Mouse (Mus musculus) embryonic facial prominence, embryonic 10.5 days (tissue): ENCODE measurements around the gene Lmbrd1. TPM values are rescaled to one million over a fixed set of nuclear protein-coding genes. Genes with fewer than 3 reads are reported as not detected.

ENCODE experiments used
- DNase-seq: peaks from one replicate; pipeline ENCODE4 v3.0.0-alpha.2; 2017; ENCODE audit warnings: low spot score
- H3K27ac ChIP-seq: fragments of 300-500 bp; sonication (generic); replicated peaks from 2 replicates; pipeline ENCODE4 v1.5.1; 2016; ENCODE audit warnings: mild to moderate bottlenecking
- H3K27me3 ChIP-seq: fragments of 300-500 bp; sonication (generic); replicated peaks from 2 replicates; pipeline ENCODE4 v1.6.1; 2016; ENCODE audit warnings: low read depth, mild to moderate bottlenecking; ENCODE audit not compliant: poor library complexity, severe bottlenecking
- H3K36me3 ChIP-seq: fragments of 300-500 bp; sonication (generic); replicated peaks from 2 replicates; pipeline ENCODE4 v1.6.1; 2016; ENCODE audit warnings: mild to moderate bottlenecking, moderate library complexity
- H3K4me1 ChIP-seq: fragments of 300-500 bp; sonication (generic); 2 replicates; pipeline ENCODE4 v1.6.1; 2016
- H3K4me3 ChIP-seq: fragments of 300-500 bp; sonication (generic); 2 replicates; pipeline ENCODE4 v1.5.1; 2016; ENCODE audit warnings: mild to moderate bottlenecking, moderate library complexity
- H3K9me3 ChIP-seq: fragments of 300-500 bp; sonication (generic); 2 replicates; pipeline ENCODE4 v1.6.1; 2016; ENCODE audit warnings: mild to moderate bottlenecking
- WGBS: fragments of 180-500 bp; shearing (Covaris S2); methylation state at CpG from one replicate; pipeline ENCODE4 v1.1.7; 2016; 5-methylcytosine and 5-hydroxymethylcytosine counted together
- polyA plus RNA-seq: library from polyadenylated mRNA; unstranded; fragments of >200 nt; fragmentation: Nextera tagmentation; extraction: Ambion mirVana; gene quantifications from 2 replicates; pipeline ENCODE4 v1.2.1, GENCODE M21; 2016

Gene Lmbrd1
- polyA plus RNA-seq, 1 experiment from 2014 or later = 21.3 TPM

GRCm38 (mm10) chr1:24685606-24686005 lies 7.2 kb downstream of the Lmbrd1 start:
- 95% methylated on average over 7 of the region's 7 CpGs for WGBS
- no peaks in the 10 kb centered on the region for H3K27me3 ChIP-seq
- no peak for DNase-seq
- no peak overlapping the region for H3K27ac ChIP-seq
- no peak overlapping the region for H3K4me3 ChIP-seq
- H3K36me3 ChIP-seq = peaks cover 30% of the 10 kb centered on the region
- no peaks in the 10 kb centered on the region for H3K4me1 ChIP-seq
- H3K9me3 ChIP-seq = no peaks in the 10 kb centered on the region

GRCm38 (mm10) chr1:24686235-24687021 lies 8.0 kb downstream of the Lmbrd1 start:
- no peak overlapping the region for H3K27ac ChIP-seq
- H3K4me1 ChIP-seq = no peaks in the 10 kb centered on the region
- no peaks in the 10 kb centered on the region for H3K27me3 ChIP-seq
- no peaks in the 10 kb centered on the region for H3K9me3 ChIP-seq
- peaks cover 30% of the 10 kb centered on the region for H3K36me3 ChIP-seq
- no peak overlapping the region for H3K4me3 ChIP-seq
- no peak for DNase-seq
- WGBS = 95% methylated on average over 4 of the region's 4 CpGs

DNA sequence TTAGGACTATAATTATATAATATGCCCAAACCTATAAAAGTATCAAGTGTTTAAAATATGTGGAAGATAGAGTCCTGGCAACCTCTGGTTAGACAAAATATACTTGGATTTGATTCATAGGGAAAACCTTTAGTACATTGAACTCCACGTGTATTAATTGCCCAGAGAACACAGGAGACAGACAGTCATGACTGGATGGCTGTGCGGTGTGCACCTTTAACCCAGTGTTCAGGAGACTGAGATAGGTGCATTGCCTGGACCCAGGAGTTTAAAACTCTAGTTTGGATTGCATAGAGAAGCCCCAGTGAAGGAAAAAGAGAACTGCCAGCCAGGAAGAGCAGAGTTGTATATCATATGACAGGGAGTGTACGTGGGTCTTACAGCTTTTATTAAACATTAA lies 19.2 kb downstream of the Lmbrd1 start:
- H3K9me3 ChIP-seq = no peaks in the 10 kb centered on the region
- whole genome bisulfite sequencing = 89% methylated on average over 3 of the region's 3 CpGs

GRCm38 (mm10) chr1:24698146-24698880 lies 19.9 kb downstream of the Lmbrd1 start:
- peaks cover under 1% of the 10 kb centered on the region; the same call in 1 of the 2 replicates for H3K36me3 ChIP-seq
- H3K9me3 ChIP-seq = no peaks in the 10 kb centered on the region
- H3K27me3 ChIP-seq = no peaks in the 10 kb centered on the region
- H3K4me1 ChIP-seq = peaks cover 6% of the 10 kb centered on the region
- H3K4me3 ChIP-seq = no peak overlapping the region
- WGBS = 72% methylated on average over 9 of the region's 9 CpGs
- H3K27ac ChIP-seq = no peak overlapping the region
- DNase-seq = no peak

More for the DNA sequence above, 19.2 kb downstream of the Lmbrd1 start:
- DNase-seq = no peak
- Histone ChIP-seq H3K4me1 (peaks cover 6% of the 10 kb centered on the region), H3K4me3 (no peak overlapping the region), H3K27me3 (no peaks in the 10 kb centered on the region), H3K36me3 (peaks cover 6% of the 10 kb centered on the region), H3K27ac (no peak overlapping the region)

DNA sequence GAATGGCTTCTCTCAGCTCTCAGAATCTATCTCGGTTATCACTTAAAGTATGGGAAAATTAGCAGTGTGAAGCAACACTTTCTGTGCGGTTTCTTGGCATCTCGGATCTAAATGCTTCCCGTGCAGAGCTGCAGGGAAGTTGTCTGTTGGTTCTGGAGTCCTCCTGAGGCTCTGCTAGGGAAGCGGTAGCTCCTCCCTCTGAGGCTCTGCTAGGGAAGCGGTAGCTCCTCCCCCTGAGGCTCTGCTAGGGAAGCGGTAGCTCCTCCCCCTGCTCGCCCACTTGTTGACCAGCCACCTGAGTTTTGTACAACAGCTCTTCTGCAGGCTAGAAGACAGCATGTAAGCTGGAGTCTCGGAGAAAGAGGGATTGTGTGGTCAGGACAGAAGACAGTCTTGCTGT lies 20.9 kb downstream of the Lmbrd1 start:
- H3K27ac ChIP-seq = no peak overlapping the region
- peaks cover 6% of the 10 kb centered on the region for H3K4me1 ChIP-seq
- 20% methylated on average over 9 of the region's 9 CpGs for WGBS
- no peak overlapping the region for H3K4me3 ChIP-seq
- H3K9me3 ChIP-seq = no peaks in the 10 kb centered on the region
- H3K36me3 ChIP-seq = no peaks in the 10 kb centered on the region
- H3K27me3 ChIP-seq = no peaks in the 10 kb centered on the region
- DNase-seq = peak; percentile 46

DNA sequence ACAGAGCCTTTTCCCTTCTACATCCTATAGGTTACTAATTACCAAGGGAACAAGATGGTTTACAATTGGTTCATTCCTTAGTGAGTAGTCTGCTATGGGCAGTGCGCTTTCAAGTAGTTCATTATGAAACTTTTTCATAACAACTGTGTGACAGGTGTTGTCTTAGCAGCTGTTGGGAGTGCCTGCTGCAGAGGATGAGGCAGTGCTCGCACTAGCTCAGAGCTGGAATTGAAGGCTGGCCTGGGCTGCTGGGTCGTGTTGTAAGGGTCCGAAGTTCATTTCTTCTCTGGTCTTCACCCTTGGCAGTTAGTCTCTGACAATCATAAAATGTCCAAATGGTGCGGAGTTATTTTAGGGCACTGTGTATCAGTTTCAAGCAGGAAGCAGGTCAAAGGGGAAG lies 21.8 kb downstream of the Lmbrd1 start:
- 0 out of 2 replicates have a peak, but pooled peaks cover 3% of the 10 kb centered on the region for H3K36me3 ChIP-seq
- peaks cover 6% of the 10 kb centered on the region for H3K4me1 ChIP-seq
- no peaks in the 10 kb centered on the region for H3K9me3 ChIP-seq
- H3K4me3 ChIP-seq = no peak overlapping the region
- DNase-seq = no peak
- 93% methylated on average over 5 of the region's 5 CpGs for WGBS
- H3K27me3 ChIP-seq = no peaks in the 10 kb centered on the region
- H3K27ac ChIP-seq = no peak overlapping the region

DNA sequence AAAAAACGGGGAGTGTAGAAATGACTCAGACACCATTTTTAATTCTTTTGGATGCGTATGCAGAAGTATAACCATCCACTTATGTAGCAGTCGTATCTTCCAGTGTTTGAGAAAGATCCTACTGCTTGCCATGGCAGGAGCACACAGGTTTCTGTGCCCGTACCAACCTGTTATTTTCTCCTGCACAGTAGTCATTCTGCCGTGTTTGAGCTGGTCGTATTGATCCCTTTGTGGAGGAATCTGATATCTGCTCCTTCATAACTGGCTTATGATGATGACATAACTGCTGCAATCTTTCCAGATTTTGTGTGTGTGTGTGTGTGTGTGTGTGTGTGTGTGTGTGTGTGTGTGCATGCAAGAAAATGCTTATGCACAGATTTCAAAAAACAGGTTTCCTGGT lies 25.4 kb downstream of the Lmbrd1 start:
- peaks cover 25% of the 10 kb centered on the region for H3K36me3 ChIP-seq
- no peak overlapping the region for H3K27ac ChIP-seq
- H3K4me1 ChIP-seq = peaks cover 6% of the 10 kb centered on the region
- H3K27me3 ChIP-seq = no peaks in the 10 kb centered on the region
- no peak for DNase-seq
- 83% methylated on average over 6 of the region's 6 CpGs for WGBS
- no peak overlapping the region for H3K4me3 ChIP-seq
- H3K9me3 ChIP-seq = no peaks in the 10 kb centered on the region

DNA sequence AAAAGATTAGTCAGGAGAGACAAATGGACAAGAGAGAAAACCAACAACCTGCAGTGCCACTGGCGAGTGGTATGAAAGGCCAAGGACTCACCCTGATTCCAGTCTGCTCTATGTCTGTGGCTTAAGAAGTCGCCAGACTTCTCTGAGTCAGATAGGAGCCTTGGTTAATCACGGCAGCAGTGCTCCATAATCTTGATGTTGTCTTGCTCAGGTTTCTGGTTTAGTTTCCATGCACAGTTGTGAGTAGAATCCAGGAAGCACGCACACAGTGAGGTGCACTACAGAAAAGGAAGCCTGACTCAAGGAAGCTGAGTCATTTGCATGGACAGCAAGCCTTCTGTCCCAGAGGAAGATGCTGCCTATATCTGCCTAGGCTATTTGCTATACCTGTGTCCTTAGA lies 37.9 kb downstream of the Lmbrd1 start:
- no peak overlapping the region for H3K27ac ChIP-seq
- H3K4me1 ChIP-seq = no peaks in the 10 kb centered on the region
- 93% methylated on average over 4 of the region's 4 CpGs for WGBS
- no peak for DNase-seq
- no peaks in the 10 kb centered on the region for H3K27me3 ChIP-seq
- H3K9me3 ChIP-seq = peaks cover 8% of the 10 kb centered on the region; the same call in 1 of the 2 replicates
- H3K36me3 ChIP-seq = peaks cover 42% of the 10 kb centered on the region
- H3K4me3 ChIP-seq = no peak overlapping the region

GRCm38 (mm10) chr1:24719621-24720020 lies 41.2 kb downstream of the Lmbrd1 start:
- Histone ChIP-seq H3K27me3 (no peaks in the 10 kb centered on the region), H3K36me3 (peaks cover 41% of the 10 kb centered on the region), H3K9me3 (peaks cover 8% of the 10 kb centered on the region; the same call in 1 of the 2 replicates), H3K4me3 (no peak overlapping the region), H3K27ac (no peak overlapping the region), H3K4me1 (no peaks in the 10 kb centered on the region)
- 66% methylated on average over 3 of the region's 3 CpGs for WGBS
- no peak for DNase-seq

DNA sequence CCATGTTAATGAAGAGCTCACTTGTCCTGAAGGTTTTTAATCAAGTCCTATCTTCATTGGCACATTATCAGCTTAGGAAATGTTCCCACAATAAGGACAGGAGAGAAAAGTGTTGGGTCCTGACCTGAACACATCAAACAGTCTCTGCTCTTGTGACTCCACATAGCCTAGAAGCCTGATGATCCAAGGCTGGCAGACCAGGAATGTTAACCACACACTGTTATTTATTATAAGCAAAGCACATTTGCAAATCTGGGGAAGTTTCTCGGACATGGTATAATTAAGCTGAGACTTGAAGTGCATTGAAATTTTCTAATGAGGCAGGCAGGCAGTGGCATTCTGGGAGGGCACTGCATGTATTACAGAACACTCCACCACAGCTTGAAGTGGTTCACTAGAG lies 41.8 kb downstream of the Lmbrd1 start:
- Histone ChIP-seq H3K4me3 (no peak overlapping the region), H3K27ac (no peak overlapping the region), H3K9me3 (peaks cover 8% of the 10 kb centered on the region; the same call in 1 of the 2 replicates), H3K36me3 (peaks cover 35% of the 10 kb centered on the region), H3K27me3 (no peaks in the 10 kb centered on the region), H3K4me1 (no peaks in the 10 kb centered on the region)
- 95% methylated on average over 1 of the region's 1 CpGs for WGBS
- DNase-seq = no peak

GRCm38 (mm10) chr1:24729784-24730183 lies 51.4 kb downstream of the Lmbrd1 start:
- DNase-seq = no peak

GRCm38 (mm10) chr1:24732286-24732685 lies 53.9 kb downstream of the Lmbrd1 start:
- Histone ChIP-seq H3K27ac (no peak overlapping the region), H3K4me1 (peaks cover 3% of the 10 kb centered on the region; the same call in 1 of the 2 replicates), H3K4me3 (no peak overlapping the region), H3K27me3 (no peaks in the 10 kb centered on the region), H3K9me3 (no peaks in the 10 kb centered on the region), H3K36me3 (peaks cover 55% of the 10 kb centered on the region)
- DNase-seq = no peak
- WGBS = 98% methylated on average over 3 of the region's 3 CpGs

More at GRCm38 (mm10) chr1:24729784-24730183, 51.4 kb downstream of the Lmbrd1 start:
- WGBS = 96% methylated on average over 11 of the region's 11 CpGs
- peaks cover 2% of the 10 kb centered on the region; the same call in 1 of the 2 replicates for H3K4me1 ChIP-seq
- no peaks in the 10 kb centered on the region for H3K9me3 ChIP-seq
- H3K27ac ChIP-seq = no peak overlapping the region
- peaks cover 55% of the 10 kb centered on the region for H3K36me3 ChIP-seq
- H3K4me3 ChIP-seq = no peak overlapping the region
- no peaks in the 10 kb centered on the region for H3K27me3 ChIP-seq
